Mouse (Mus musculus) hindbrain, embryonic 12.5 days (tissue): ENCODE results near the gene Gpr171. TPM values are rescaled to one million over a fixed set of nuclear protein-coding genes. Genes with fewer than 3 reads are reported as not detected.

Experiments used
- ATAC-seq: fragments of 200-750 bp; cut with Nextera tagmentation; 2 replicates; pipeline ENCODE4 v1.8.0; 2017; ENCODE audit warnings: moderate TSS enrichment; ENCODE audit not compliant: low FRiP score
- H3K27ac ChIP-seq: fragments of 300-500 bp; sonication (generic); 2 replicates; pipeline ENCODE4 v1.5.1; 2016; ENCODE audit warnings: mild to moderate bottlenecking
- H3K27me3 ChIP-seq: fragments of 300-500 bp; sonication (generic); 2 replicates; pipeline ENCODE4 v1.6.1; 2016; ENCODE audit warnings: mild to moderate bottlenecking
- H3K36me3 ChIP-seq: fragments of 300-500 bp; sonication (generic); 2 replicates; pipeline ENCODE4 v1.6.1; 2016; ENCODE audit warnings: mild to moderate bottlenecking
- H3K4me1 ChIP-seq: fragments of 300-500 bp; sonication (generic); 2 replicates; pipeline ENCODE4 v1.6.1; 2016
- H3K4me2 ChIP-seq: fragments of 300-500 bp; sonication (generic); replicated peaks from 2 replicates; pipeline ENCODE4 v1.6.1; 2016; ENCODE audit warnings: mild to moderate bottlenecking
- H3K4me3 ChIP-seq: fragments of 300-500 bp; sonication (generic); 2 replicates; pipeline ENCODE4 v1.5.1; 2016; ENCODE audit warnings: mild to moderate bottlenecking
- H3K9ac ChIP-seq: fragments of 300-500 bp; sonication (generic); 2 replicates; pipeline ENCODE4 v1.6.1; 2016; ENCODE audit warnings: mild to moderate bottlenecking, moderate library complexity
- H3K9me3 ChIP-seq: fragments of 300-500 bp; sonication (generic); replicated peaks from 2 replicates; pipeline ENCODE4 v1.6.1; 2016; ENCODE audit warnings: mild to moderate bottlenecking
- WGBS: fragments of 180-500 bp; shearing (Covaris S2); methylation state at CpG from one replicate; pipeline ENCODE4 v1.1.7; 2016; 5-methylcytosine and 5-hydroxymethylcytosine counted together
- polyA plus RNA-seq: library from polyadenylated mRNA; unstranded; fragments of >200 nt; fragmentation: Nextera tagmentation; extraction: Ambion mirVana; gene quantifications from 2 replicates; pipeline ENCODE4 v1.2.1, GENCODE M21; 2016

Gpr171 gene
- polyA plus RNA-seq, 1 experiment from 2014 or later, result 1.6 TPM

GRCm38 (mm10) chr3:59065937-59066336, 35.7 kb downstream of the Gpr171 start:
- Histone ChIP-seq H3K4me2 (no peak overlapping the region), H3K9me3 (no peaks in the 10 kb centered on the region), H3K9ac (no peak overlapping the region), H3K36me3 (no peaks in the 10 kb centered on the region), H3K27me3 (no peaks in the 10 kb centered on the region), H3K4me1 (no peaks in the 10 kb centered on the region), H3K4me3 (no peak overlapping the region), H3K27ac (no peak overlapping the region)
- WGBS, result 83% methylated on average over 3 of the region's 3 CpGs
- ATAC-seq, result no peak

DNA sequence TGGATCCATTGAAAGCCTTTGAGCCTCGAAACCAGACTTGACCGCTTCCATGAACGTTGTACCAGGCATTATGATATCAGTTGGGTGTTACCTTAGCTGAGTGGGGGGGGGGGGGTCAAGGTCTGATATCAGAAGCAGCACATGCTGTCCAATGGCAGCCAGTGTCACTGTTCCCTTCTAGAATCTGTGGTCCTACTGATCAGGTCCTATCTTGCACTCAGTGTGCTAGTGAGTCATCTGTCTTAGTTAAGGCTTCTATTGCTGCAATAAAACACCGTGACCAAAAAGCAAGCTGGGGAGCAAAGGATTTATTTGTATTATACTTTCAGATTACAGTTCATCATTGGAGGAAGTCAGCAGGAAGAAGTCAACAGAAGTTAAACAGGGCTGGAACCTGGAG, 38.2 kb downstream of the Gpr171 start:
- H3K9me3 ChIP-seq, result no peaks in the 10 kb centered on the region
- no peak overlapping the region for H3K9ac ChIP-seq
- no peak overlapping the region for H3K4me2 ChIP-seq
- H3K36me3 ChIP-seq, result no peaks in the 10 kb centered on the region
- H3K27me3 ChIP-seq, result no peaks in the 10 kb centered on the region
- no peak overlapping the region for H3K4me3 ChIP-seq
- 88% methylated on average over 4 of the region's 4 CpGs for WGBS
- H3K4me1 ChIP-seq, result peaks cover 5% of the 10 kb centered on the region
- ATAC-seq, result no peak
- no peak overlapping the region for H3K27ac ChIP-seq

GRCm38 (mm10) chr3:59062141-59062540, 39.5 kb downstream of the Gpr171 start:
- Histone ChIP-seq H3K27me3 (no peaks in the 10 kb centered on the region), H3K4me3 (no peak overlapping the region), H3K27ac (no peak overlapping the region), H3K9me3 (no peaks in the 10 kb centered on the region), H3K4me1 (peaks cover 5% of the 10 kb centered on the region), H3K4me2 (no peak overlapping the region), H3K36me3 (no peaks in the 10 kb centered on the region), H3K9ac (no peak overlapping the region)
- 77% methylated on average over 5 of the region's 5 CpGs for WGBS
- no peak for ATAC-seq

DNA sequence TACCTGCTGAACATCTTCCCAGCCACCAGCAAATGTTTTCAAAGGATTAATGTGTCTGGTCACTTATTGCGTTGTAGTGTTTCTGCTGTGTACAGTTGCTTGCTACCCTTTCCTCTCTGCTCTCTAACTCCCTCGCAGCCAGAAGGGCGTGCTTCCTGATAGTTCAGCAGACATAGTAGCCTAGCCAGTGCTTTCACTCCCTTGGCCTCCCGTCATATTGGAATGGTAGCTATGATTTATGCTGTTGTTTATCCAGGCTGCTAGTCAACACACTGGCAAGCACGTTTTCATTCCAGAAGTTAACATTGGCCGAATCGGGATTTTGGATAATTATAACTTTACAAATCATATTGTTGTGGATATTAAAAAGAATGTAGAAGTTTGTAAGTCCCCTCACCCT, 41.5 kb downstream of the Gpr171 start:
- H3K4me1 ChIP-seq, result peaks cover 5% of the 10 kb centered on the region
- H3K27me3 ChIP-seq, result no peaks in the 10 kb centered on the region
- H3K4me2 ChIP-seq, result no peak overlapping the region
- H3K36me3 ChIP-seq, result no peaks in the 10 kb centered on the region
- ATAC-seq, result no peak
- 91% methylated on average over 7 of the region's 7 CpGs for WGBS
- no peak overlapping the region for H3K4me3 ChIP-seq
- H3K27ac ChIP-seq, result no peak overlapping the region
- no peak overlapping the region for H3K9ac ChIP-seq
- no peaks in the 10 kb centered on the region for H3K9me3 ChIP-seq

GRCm38 (mm10) chr3:59059022-59059541, 42.5 kb downstream of the Gpr171 start:
- Histone ChIP-seq H3K9me3 (no peaks in the 10 kb centered on the region), H3K4me3 (no peak overlapping the region), H3K4me2 (peak overlapping the region; percentile 35), H3K4me1 (peaks cover 5% of the 10 kb centered on the region), H3K9ac (0 out of 2 replicates have a peak overlapping the region, but pooled peaks have one; percentile 29), H3K27ac (no peak overlapping the region), H3K27me3 (no peaks in the 10 kb centered on the region), H3K36me3 (no peaks in the 10 kb centered on the region)
- ATAC-seq, result peak; percentile 87
- 6% methylated on average over 7 of the region's 7 CpGs for WGBS

DNA sequence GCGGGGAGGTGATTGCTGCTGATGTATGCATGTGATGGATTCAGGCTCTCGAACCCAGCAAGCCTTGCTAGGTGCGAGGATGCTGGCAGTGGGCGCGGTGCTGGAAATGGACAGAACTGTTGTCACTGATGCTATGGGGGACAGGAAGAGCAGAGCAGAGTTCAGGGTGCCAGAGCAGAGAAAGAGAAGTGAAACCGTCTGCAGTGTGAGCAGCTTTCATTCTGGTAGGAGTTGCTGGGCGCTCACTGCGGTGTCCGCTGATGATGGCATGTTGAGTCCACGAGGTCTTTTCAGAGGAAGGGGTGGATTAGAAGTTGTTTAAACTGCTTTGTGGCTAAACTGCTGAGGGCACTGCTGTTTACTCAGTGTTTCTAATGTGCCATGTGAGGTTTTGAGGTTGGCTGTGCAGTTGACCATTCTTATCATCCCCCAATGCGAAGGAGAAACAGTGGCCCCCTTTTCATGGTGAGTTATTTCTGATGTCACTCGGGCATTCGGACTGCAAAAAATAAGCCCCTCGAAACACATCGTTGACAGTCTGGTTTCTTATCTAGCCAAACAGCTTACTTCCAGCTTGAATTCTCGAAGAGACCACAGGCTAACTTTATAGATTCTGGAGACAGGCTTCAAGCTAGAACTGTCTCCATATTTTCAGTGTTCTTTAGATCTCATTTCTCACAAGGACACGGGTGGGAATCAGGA, 46.6 kb downstream of the Gpr171 start:
- H3K4me3 ChIP-seq, result no peak overlapping the region
- no peaks in the 10 kb centered on the region for H3K36me3 ChIP-seq
- no peak overlapping the region for H3K27ac ChIP-seq
- H3K4me1 ChIP-seq, result peaks cover 5% of the 10 kb centered on the region
- H3K27me3 ChIP-seq, result no peaks in the 10 kb centered on the region
- no peaks in the 10 kb centered on the region for H3K9me3 ChIP-seq
- no peak overlapping the region for H3K4me2 ChIP-seq
- no peak overlapping the region for H3K9ac ChIP-seq
- WGBS, result 87% methylated on average over 17 of the region's 17 CpGs
- no peak for ATAC-seq

Other genes with a start within 250 kb of the Gpr171 start
- 2.3 and 3.5 TPM in 2 replicates for gene Clrn1, start 216.5 kb downstream of the Gpr171 start, polyA plus RNA-seq
- gene Med12l, start 96.0 kb downstream of the Gpr171 start, polyA plus RNA-seq, result 4.8 and 4.9 TPM in 2 replicates
- gene P2ry14, start 51.8 kb upstream of the Gpr171 start, polyA plus RNA-seq, result 1.5 and 2.3 TPM in 2 replicates
- 0.43 TPM in 1 of 2 replicates, not detected in the other for gene Gpr87, start 93.3 kb upstream of the Gpr171 start, polyA plus RNA-seq
- 1.2 and 1.4 TPM in 2 replicates for gene P2ry13, start 109.1 kb upstream of the Gpr171 start, polyA plus RNA-seq
- gene P2ry12, start 161.1 kb upstream of the Gpr171 start, polyA plus RNA-seq, result 4.3 and 5.4 TPM in 2 replicates
- 7.4 and 9.7 TPM in 2 replicates for gene Igsf10, start 242.6 kb upstream of the Gpr171 start, polyA plus RNA-seq